Mouse (Mus musculus) right cerebral cortex, postnatal 36 days (tissue): Measurements from ENCODE around the gene Hacl1.
A peak's percentile ranks its signal among the peaks of the same experiment; 100 is the strongest.

Experiments used
- DNase-seq, 2 experiments: peaks; one replicate each; pipeline ENCODE4 v3.0.0; 2022; ENCODE audit warnings: low spot score in 2 of 2, mixed read lengths in 1 of 2

Gene Hacl1

GRCm38 (mm10) chr14:31662555-31663211, 21.6 kb upstream of the Hacl1 start:
- DNase-seq = no peak

DNA sequence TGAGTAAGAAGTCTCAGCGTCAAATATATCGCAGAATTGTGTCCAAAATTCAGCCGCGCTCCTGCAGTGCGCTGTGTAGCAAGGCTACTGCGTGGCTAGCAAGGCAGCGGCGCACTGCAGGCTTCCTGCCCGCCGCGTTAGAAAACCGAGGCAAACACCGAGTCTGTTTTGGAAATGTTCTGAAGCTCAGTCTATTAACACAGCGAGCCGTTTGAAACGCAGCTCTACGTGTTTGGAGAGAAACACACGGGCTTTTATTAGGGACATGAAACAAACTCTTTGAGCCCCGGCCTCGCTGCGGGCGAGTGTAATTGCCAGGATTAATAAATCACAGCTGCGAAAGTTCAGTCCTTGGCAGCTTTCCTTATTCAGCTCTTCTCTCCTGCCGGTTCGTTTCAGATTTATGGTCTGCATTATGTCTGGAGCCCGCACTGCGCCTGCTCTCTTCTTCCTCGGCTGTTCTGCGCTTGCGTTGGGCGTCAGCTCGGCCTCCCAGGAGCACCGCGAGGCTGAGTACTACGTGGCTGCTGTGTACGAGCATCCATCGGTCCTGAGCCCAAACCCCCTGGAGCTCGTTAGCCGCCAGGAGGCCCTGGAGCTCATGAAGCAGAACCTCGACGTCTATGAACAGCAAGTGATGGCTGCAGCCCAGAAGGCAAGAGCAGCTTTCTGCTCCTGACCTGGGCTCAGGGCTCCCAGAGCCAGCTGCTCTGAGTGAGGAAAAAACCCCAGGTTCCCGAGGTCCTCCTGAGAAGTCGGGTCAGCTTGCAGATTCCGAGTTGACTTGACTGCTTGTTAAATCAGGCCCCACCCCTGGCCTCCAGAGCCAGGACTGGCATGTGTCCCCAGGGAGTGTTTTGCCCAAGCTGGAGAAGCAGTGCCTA, 20.8 kb upstream of the Hacl1 start:
- DNase-seq = peak; percentile 88 to 90

GRCm38 (mm10) chr14:31660312-31661093, 19.4 kb upstream of the Hacl1 start:
- no peak for DNase-seq

DNA sequence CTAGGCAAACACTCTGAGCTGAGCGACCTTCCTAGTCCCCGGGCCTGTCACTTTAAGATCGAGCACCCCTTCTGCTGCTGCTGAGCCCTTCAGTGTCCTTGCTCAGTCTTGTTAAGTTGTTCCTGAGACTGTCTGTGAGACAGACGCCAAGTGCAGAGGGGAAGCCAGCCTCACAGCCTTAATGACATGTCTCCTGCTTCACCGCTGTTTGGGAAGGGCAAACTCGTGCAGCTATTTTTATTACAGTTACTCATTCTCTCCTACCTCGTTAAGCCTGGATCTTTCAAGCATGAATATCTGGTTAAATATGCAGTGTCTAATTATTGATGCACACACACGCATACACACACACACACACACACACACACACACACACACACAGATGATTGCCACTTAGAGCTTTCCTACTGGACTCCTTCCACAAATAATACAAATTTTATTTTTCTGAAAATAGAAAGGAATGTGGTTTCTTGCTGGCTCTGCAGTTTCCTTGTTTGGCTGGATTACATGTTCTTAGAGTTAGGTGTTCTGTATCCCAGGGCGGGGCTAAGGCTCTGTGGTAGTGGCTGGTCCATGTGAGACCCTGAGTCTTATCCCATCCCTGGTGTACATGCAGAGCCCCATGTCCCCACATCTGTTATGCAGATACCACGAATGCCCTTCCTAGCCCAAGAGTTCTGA, 18.6 kb upstream of the Hacl1 start:
- DNase-seq = no peak

DNA sequence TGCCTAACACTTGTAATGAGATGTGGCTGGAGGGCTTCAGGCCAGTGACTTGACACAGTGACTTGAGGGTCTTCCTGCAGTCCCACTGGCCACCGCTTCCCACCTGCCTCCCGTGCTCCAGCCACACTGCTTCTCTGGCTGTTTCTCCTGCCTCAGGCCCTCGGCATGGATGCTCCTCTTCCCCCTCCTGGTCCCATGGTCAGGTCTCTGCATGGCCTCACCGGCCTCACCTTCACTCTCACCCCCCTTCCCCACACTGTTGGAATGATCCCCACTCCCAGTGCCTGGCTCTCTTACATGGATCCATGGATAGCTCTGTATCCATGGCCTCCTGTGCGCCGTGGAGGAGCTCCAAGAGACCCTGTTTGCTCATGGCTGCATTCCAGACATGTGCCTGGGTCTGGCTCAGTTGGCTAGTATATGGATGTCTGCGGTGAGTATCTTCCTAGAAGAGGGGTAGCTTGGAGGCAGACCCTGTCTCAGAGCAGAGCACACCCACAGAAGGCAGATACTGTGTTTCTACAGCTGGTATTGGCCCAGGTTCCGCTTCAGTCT, 17.1 kb upstream of the Hacl1 start:
- DNase-seq = no peak

DNA sequence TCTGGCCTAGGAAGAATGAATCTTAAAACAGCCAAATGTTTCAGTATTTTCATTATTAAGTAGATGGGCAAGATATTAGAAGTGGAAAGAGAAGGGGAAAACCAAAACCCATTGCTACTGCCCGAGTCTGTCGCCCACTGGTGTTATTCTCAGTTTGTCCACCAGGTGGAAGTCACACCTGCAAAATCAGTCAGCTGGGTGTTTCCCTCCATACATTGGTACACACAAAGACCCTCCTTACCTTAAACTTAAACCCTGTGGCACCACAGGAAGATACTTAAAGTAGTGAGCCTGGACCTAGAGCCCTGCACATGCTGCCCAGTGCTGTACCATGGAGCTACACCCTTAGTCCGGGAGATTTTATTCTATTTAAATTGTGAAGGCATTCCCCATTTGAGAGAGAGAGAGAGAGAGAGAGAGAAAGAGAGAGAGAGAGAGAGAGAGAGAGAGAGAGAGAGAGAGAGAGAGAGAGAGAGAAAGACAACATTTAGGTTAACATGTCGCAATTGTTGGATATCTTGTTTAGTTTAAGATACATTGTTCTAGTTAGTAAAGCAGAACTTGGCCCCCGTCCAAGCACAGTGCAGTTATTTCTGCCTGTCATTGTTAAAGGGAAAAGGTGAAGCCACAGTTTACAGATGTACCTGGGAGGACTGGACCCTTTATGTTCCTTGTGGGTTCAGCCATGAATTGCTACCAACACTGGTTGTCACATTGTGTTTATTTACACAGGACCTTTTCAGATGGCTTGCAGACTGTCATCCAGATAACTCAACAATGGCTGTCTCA, 16.0 kb upstream of the Hacl1 start:
- no peak for DNase-seq

GRCm38 (mm10) chr14:31656386-31656785, 15.3 kb upstream of the Hacl1 start:
- no peak for DNase-seq

GRCm38 (mm10) chr14:31655406-31655805, 14.3 kb upstream of the Hacl1 start:
- no peak for DNase-seq

GRCm38 (mm10) chr14:31654816-31655215, 13.7 kb upstream of the Hacl1 start:
- no peak for DNase-seq

DNA sequence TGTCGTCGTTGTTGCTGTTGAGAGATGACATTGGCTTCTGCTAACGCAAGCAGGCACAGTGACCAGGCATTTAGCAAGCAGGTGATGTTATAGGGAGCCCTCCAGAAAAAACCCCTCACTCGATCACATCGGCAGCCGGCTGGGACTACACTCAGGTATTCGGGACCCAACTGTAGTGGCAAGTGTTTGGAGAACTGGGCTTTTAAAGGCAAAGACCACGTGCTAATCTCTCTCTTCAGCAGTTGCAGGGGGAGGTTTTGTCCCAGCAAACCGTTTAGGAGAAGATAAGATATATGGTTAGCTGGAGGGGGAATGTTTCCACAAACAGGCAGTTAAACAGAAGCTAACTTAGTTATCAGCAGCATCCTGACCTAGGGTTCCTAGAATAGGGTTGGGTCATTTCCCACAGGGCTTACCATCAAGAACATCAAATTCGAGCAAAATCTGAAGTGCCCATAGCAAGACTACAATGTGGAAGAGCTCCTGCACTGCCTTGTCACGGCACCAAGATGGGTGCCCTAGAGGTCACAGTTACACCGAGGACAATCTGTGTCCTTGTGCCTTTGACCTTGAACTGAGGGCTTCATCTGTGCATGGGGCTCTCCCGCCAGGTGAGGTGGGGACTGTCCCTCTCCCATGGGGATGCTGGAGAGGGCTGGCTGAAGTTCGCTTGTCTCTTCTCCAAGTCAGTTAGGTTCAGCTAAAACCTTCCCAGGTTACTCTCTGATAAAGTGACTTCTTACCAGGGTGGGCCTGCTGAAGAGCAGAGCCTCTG, 12.2 kb upstream of the Hacl1 start:
- DNase-seq = no peak

GRCm38 (mm10) chr14:31652624-31653023, 11.5 kb upstream of the Hacl1 start:
- DNase-seq = no peak

DNA sequence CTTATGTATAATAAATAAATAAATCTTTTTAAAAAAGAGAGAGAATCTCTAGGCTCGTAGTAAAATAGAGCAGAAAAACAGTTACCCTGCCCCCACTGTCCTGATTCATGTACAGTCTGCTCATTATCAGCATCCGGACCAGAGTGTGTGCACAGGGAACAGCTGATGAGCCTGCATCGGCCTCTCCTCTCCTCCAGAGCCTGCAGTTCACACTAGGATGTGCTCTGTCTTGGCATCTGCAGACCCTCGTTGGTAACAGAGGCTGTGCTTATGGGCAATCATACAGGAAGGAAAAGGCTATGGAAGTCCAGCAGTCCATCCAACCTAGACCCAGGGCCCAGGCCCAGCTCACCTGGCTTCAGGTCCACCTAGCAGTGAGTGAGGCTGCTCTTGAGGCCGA, 11.0 kb upstream of the Hacl1 start:
- no peak for DNase-seq

GRCm38 (mm10) chr14:31651206-31651605, 10.1 kb upstream of the Hacl1 start:
- DNase-seq = no peak

DNA sequence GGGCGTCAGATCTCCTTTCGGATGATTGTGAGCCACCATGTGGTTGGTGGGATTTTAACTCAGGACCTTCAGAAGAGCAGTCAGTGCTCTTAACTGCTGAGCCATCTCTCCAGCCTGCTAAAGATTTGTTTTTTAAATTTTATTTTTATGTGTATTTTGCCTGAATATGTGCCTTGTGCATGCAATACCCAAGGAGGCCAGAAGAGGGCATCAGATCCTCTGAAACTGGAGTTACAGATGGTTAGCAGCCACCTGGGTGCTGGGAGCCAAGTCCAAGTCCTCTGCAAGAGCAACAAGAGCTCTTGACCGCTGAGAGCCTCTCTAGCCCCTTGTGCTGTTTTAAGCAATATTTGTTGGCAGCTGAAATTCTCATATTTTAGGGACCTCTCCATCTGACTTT, 9.3 kb upstream of the Hacl1 start:
- no peak for DNase-seq

- DNase-seq = no peak
Measured at GRCm38 (mm10) chr14:31647991-31648390, 6.9 kb upstream of the Hacl1 start.

DNA sequence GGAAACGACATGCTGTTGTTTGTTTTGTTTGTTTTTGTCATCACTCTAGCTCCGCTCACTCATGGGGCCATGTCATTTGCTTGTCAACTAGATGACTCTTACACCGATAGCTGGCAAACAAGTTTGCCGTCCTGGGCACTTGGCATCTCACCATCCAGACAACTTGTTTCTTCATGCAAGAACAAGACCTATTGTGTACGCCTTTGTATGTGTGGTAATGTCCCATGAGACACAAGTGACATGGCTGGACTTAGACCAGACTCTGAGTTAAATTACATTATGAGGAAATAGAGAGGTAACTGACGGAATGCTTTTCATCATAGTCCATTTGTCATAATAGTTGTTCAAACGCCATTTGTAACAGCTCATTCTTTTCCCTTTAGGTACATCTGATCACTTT, 4.8 kb upstream of the Hacl1 start:
- DNase-seq = no peak

DNA sequence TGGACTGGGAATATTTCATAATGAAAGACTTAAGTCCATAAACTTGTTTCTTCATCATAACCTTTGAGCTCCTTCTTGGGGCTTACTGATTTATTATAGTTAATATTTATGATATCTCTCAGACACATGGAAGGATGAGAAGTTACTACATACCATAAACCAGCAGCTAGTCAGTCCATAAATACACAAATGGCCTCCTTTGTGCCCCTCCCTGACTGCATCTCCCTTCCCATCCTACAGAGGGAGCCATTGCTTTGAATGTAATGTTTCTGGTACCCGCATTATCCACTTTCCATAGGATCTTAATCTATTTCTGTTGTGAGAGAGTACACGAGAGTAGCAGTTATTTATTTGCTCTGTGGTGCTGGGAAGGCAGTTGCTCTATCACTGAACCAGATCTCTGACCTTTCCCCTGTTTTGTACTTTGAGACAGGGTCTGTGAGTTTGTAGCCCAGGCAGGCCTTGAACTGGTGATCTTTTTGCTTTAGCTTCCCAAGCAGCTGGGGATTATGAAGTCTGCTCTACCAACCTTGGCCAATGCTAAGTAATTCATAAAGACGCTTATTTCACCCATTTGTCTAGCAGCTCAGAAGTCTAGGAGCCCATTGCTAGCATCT, 4.0 kb upstream of the Hacl1 start:
- no peak for DNase-seq

DNA sequence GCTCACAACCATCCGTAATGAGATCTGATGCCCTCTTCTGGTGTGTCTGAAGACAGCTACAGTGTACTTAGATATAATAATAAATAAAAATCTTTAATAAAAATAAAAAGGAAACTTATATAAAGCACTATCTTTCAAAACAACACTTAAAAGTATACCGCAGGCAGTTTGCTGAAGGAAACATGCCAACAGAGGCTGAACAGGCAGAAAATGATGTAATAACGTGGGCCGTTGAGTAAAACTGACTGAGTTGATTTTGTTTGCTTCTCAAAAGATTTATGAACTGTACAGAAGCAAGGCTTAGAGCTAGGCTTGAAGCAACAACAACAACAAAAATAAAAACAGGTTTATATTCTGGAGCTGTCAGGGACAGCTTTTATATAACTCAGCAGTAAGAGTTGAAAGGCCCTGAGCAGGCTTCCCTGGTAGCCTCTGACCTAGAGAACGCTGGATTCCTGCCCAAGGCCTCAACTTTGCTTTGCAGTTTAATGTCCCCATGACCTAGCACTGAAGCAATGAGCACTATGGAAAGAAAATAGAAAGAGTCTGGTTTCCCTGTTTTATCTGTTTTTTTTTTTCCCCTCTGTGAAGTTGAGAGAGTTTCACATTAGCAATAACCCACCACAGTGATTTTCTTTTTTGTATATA, 3.2 kb upstream of the Hacl1 start:
- DNase-seq = no peak
